Mouse (Mus musculus) adrenal gland (tissue): ENCODE data around the gene Gramd1a.

Experiments used
- intact Hi-C: fragments of 180-260 bp; cut with DNase I; formaldehyde crosslinking; loops from one replicate; pipeline ENCODE4 v1.15.1; 2025
- long read RNA-seq, 2 experiments: library from polyadenylated mRNA; unstranded; transcript quantifications; one replicate each; pipeline ENCODE4 v2.0.0; 2020; ENCODE audit warnings: borderline replicate concordance in 1 of 2; ENCODE audit not compliant: insufficient replicate concordance in 1 of 2

The Gramd1a gene
- long read RNA-seq, experiment 1, partial matches to known transcripts = 4 of 18 reads
- long read RNA-seq, experiment 1, other reads (novel, unspliced or antisense) = 14 of 18 reads
- long read RNA-seq, experiment 2, partial matches to known transcripts = 4 of 19 reads
- long read RNA-seq, experiment 2, other reads (novel, unspliced or antisense) = 15 of 19 reads

GRCm38 (mm10) chr7:31155296-31156033 is at the start of gene Gramd1a:
TSS of gene Gramd1a (minus strand) at chr7:31155896.
- intact Hi-C loops = no loop called here

DNA sequence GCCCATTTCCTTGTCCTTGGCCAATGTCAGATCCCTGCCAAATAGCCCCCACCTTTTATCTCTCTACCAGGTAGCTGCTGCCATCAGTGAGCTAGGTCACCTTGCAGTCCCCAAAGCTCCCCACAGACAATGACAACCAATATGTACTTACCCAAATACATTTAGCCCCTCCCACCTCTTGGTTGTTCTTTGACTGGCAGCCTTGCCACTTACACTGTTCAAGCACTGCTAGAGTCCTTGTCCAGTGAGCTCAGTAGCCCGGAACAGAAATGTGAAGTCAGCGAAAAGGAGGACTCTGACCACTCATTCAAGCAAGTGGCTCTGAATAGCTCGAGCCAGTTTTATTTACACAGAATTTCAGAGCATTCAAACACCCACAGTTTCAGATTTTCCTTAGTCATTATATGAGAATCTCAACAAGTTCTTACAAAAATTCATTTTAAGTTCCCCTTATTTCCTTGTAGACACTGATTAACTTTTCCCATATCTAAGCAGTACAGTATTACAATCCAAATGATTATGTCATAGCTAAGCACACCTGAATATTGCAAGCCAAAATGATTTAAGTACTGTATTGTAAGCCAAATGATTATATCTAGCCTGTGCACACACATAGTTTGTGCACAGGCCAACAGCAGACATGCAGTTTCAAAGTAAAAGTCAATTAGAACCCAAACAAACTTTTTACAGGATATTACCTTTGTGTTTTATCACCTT is 40.1 kb upstream of the Gramd1a start:
- intact Hi-C loops = no loop called here

GRCm38 (mm10) chr7:31184711-31185110 is 29.0 kb upstream of the Gramd1a start:
- intact Hi-C loops = no loop called here

GRCm38 (mm10) chr7:31182863-31183262 is 27.2 kb upstream of the Gramd1a start:
- intact Hi-C loops = no loop called here

GRCm38 (mm10) chr7:31176886-31177763 is 21.4 kb upstream of the Gramd1a start:
- intact Hi-C loops = loop anchor here (2.0 to 5.0 kb wide), 2 partner anchors 72 to 140 kb away; no protein-coding TSS in a partner anchor

- intact Hi-C loops = loop anchor here (5.0 kb wide), 1 partner anchor 142 kb away; no protein-coding TSS in a partner anchor
Measured at GRCm38 (mm10) chr7:31175096-31175495, 19.4 kb upstream of the Gramd1a start.

GRCm38 (mm10) chr7:31174466-31174865 is 18.8 kb upstream of the Gramd1a start:
- intact Hi-C loops = no loop called here

DNA sequence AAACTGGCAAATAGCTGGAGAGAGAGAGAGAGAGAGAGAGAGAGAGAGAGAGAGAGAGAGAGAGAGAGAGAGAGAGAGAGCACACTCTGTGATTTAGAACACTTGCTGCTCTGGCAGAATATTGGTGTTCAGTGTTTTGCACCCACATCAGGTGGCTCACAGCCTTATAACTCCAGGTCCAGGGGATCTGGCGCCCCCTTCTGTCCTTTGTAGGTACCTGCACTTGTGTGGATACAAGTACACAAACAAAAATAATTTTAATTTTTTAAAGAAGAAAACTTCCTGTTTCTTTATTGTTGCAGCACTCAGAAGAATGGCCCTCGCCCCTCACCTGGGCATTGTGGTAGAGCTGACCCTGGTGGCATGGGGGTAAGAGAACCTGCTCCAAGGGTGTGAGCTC is 16.5 kb upstream of the Gramd1a start:
- intact Hi-C loops = loop anchor here (2.0 kb wide), 1 partner anchor 33 kb away; no protein-coding TSS in a partner anchor

GRCm38 (mm10) chr7:31170520-31170919 is 14.8 kb upstream of the Gramd1a start:
- intact Hi-C loops = loop anchor here (1.0 kb wide), 1 partner anchor 38 kb away; no protein-coding TSS in a partner anchor

- intact Hi-C loops = no loop called here
Measured at GRCm38 (mm10) chr7:31168412-31168811, 12.7 kb upstream of the Gramd1a start.

GRCm38 (mm10) chr7:31164748-31165147 is 9.1 kb upstream of the Gramd1a start:
- intact Hi-C loops = loop anchor here (5.0 kb wide), 1 partner anchor 62 kb away; no protein-coding TSS in a partner anchor

GRCm38 (mm10) chr7:31163666-31164577 is 8.2 kb upstream of the Gramd1a start:
- intact Hi-C loops = loop anchor here (5.0 kb wide), 1 partner anchor 62 kb away; no protein-coding TSS in a partner anchor

DNA sequence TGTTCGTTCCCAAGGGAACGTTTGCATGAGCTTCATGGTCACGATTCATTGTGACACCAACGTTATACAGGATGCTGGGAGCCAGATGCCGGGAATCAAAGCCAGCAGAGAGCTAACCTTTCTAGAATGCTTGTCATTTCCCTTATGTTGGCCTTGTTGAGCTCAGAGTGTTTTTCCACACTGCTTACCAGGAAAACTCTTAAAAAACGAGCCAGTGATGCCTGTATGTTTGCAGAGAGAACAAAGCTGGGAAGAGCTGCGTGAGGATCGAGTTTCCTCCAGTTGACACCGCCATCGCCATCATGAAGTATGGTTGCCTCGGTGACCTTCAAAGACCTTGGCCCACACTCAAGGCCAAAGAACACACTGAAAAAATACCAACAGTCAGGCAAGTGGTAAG is 6.6 kb upstream of the Gramd1a start:
- intact Hi-C loops = loop anchor here (5.0 kb wide), 1 partner anchor 60 kb away; no protein-coding TSS in a partner anchor

DNA sequence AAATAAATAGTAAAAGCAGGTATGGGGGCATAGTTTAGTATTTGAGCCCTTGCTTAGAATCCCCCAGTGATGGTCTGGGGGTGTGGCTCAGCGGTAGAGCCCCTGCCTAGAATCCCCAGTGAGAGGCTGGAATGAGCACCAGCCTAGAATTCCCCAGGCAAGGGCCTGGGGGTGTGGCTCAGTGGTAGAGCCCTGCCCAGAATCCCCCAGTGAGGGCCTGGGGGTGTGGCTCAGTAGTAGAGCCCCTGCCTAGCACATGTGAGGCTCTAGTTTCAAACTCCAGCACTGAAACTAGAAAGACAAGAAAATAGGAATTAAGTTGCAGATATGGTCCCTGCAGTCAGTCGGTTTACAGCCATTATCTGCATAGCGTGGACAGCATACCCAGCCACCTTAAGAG is 6.1 kb upstream of the Gramd1a start:
- intact Hi-C loops = loop anchor here (5.0 kb wide), 1 partner anchor 60 kb away; no protein-coding TSS in a partner anchor

DNA sequence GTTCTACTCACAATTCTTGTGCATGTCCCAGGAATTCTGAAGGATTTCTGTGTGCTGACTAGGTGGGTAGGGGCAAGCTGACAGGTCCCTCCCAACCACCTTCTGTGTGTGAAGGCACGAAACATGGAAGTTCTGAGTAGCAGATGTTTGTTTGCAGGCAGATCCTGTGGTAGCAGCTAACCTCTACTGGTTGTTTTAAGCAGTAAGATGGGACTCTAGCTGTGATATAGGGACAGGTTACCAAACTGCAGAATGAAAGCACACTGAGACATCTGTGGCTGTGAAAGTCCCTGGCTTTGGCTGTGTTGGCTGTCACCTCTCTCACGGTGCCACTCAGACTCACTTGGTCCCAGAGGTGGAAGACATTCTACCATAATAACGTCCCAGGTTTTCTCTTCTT is 5.5 kb upstream of the Gramd1a start:
- intact Hi-C loops = loop anchor here (5.0 kb wide), 1 partner anchor 59 kb away; no protein-coding TSS in a partner anchor

DNA sequence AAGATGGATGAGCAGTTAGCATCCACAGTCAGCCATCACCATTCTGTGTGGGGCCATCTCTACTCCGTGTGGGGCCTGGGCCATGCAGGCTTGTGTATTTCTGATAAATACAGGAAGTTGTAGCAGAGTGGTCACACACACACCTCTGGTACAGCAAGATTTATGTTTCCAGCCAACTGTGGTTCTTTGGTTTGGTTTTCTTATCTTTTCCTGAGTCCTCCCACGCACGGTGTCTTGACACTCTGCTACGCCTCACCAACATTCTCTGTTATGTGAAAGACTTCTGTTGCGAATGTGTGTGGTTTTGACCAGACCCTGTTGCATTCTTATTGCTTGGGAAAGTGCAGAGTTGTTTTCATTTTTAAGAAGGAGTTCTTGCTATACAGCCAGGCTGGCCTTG is 5.1 kb upstream of the Gramd1a start:
- intact Hi-C loops = loop anchor here (5.0 kb wide), 1 partner anchor 58 kb away; no protein-coding TSS in a partner anchor

GRCm38 (mm10) chr7:31156034-31156928 is 585 bp upstream of the Gramd1a start:
- intact Hi-C loops = no loop called here

- intact Hi-C loops = no loop called here
Measured at GRCm38 (mm10) chr7:31153536-31154320, 2.0 kb downstream of the Gramd1a start.
